Mouse (Mus musculus): ENCODE results near the gene Sirt3.

DNA sequence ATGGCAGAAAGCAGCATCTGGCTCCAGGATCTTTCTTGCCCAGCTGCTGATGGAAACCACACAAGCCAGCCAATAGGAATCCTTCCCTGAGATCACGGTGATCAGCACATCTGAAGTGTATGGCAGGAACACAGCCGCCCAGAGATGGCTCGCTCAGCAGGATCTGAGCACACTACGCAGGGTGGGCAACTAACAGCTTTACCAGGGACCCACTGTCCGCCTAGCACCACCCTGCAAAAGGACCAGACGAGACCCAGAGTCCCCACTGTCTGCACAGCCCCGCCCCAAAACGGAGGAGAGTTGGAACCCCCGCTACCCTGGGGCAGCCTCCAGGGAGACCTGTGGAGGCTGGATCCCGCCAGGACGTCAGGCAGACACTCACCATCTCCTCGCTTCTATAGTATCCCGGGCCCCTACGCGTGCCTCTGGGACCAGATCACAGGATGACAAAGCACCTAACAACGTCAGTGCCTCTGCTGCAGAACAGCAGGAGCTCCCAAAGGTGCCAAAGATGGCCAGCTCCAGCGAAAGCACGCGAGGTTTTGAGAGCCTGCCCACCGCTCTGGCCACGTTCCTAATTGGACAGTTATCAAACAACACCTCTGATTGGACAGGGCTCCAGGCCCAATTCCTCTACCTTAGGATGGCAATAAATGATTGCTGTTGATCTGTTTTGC is 60.3 kb downstream of the Sirt3 start, which contains the start of gene Zfp941:
- TF ChIP-seq CTCF (IDR thresholded peaks at IDR 0.05; ENCODE audit: control insufficient read depth, insufficient read depth, insufficient read length), result no peak
- TF ChIP-seq CEBPB (IDR thresholded peaks at IDR 0.05; ENCODE audit: low read depth), result no peak
- TF ChIP-seq MAX (IDR thresholded peaks at IDR 0.05), result no peak

Measured in C2C12 (cell line).